Mouse (Mus musculus): ENCODE results near the gene Prr7. TPM values are rescaled to one million over a fixed set of nuclear protein-coding genes. Genes with fewer than 3 reads are reported as not detected.

Gene Prr7
- polyA plus RNA-seq, 1 experiment from 2014 or later: 0.30 TPM

DNA sequence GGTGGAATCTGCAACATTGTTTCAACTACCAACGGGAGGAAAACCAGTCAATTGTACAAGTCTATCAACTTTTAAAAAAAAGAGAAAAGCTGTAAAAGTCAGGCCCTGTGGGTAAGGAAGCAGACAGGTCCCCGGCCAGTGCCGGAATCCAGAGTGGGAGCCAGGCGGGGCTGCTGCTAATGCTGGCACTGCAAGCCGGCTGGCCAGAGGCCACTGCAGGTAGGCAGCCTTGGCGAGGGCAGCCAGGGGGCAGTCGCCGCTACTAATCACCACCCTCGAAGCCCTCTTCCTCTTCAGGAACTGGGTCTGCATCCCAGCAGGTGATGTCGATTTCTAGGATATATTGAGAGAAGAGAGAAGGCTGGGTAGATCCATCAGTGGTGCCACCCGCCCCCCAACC is 9.9 kb downstream of the Prr7 start:
- H3K9ac ChIP-seq (ENCODE audit: low read length): no peak overlapping the region
- H3K36me3 ChIP-seq (ENCODE audit: control insufficient read depth, insufficient read depth, low read length): peaks cover 45% of the 10 kb centered on the region
- ATAC-seq (ENCODE audit: insufficient number of reproducible peaks, insufficient read depth, low FRiP score, low read depth): no peak

DNA sequence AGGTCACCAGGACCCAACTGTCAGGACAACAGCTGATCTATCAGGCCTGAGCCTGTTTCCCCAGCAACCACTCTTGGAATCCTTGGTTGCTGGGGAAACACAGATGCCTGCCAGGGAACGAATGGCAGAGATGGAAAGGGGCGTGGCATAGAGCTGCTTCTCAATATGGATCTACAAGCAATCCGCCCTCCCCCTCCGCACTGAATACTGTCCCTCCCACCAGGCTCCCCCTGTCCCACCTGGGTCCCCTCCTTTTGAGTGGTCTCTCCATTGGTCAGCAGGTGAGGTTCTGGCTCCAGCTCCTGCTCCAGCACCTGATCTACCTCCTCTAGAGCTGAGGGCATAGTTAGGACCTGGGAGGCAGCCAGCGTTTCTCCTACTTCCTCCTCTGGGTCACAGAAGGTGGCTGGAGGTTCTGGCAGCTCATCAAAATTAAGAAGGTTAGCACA is 10.6 kb downstream of the Prr7 start:
- 55% methylated on average over 5 of the region's 5 CpGs for WGBS
- H3K27me3 ChIP-seq (ENCODE audit: control insufficient read depth, insufficient read depth, low read length): peaks cover 56% of the 10 kb centered on the region
- peaks cover 9 to 22% of the 10 kb centered on the region in 2 experiments; a peak in 3 of 4 replicates for H3K4me1 ChIP-seq (ENCODE audit: control insufficient read depth in 2 of 2, insufficient read depth in 2 of 2, low read length in 2 of 2)
- H3K36me3 ChIP-seq (ENCODE audit: control insufficient read depth, insufficient read depth, low read length): peaks cover 52% of the 10 kb centered on the region
- no peak overlapping the region for H3K4me3 ChIP-seq (ENCODE audit: control insufficient read depth in 1 of 2, insufficient read depth in 1 of 2, low read depth in 1 of 2, low read length in 2 of 2)
- no peak overlapping the region for H3K4me2 ChIP-seq (ENCODE audit: low read length)
- ATAC-seq (ENCODE audit: insufficient number of reproducible peaks, insufficient read depth, low FRiP score, low read depth): no peak
- H3K9me3 ChIP-seq (ENCODE audit: control insufficient read depth, low read length): no peaks in the 10 kb centered on the region
- no peak overlapping the region for H3K27ac ChIP-seq (replicated peaks in 1 of 2; ENCODE audit: control insufficient read depth in 1 of 2, insufficient read depth in 1 of 2, low read depth in 2 of 2, low read length in 2 of 2)
- no peak overlapping the region for H3K9ac ChIP-seq (ENCODE audit: low read length)

More for the DNA sequence above, 9.9 kb downstream of the Prr7 start:
- no peak overlapping the region for H3K4me3 ChIP-seq (ENCODE audit: control insufficient read depth in 1 of 2, insufficient read depth in 1 of 2, low read depth in 1 of 2, low read length in 2 of 2)
- H3K4me2 ChIP-seq (ENCODE audit: low read length): no peak overlapping the region
- peaks cover 60% of the 10 kb centered on the region for H3K27me3 ChIP-seq (ENCODE audit: control insufficient read depth, insufficient read depth, low read length)
- no peaks in the 10 kb centered on the region for H3K9me3 ChIP-seq (ENCODE audit: control insufficient read depth, low read length)
- 63% methylated on average over 11 of the region's 11 CpGs for WGBS
- no peak overlapping the region for H3K27ac ChIP-seq (replicated peaks in 1 of 2; ENCODE audit: control insufficient read depth in 1 of 2, insufficient read depth in 1 of 2, low read depth in 2 of 2, low read length in 2 of 2)
- H3K4me1 ChIP-seq (ENCODE audit: control insufficient read depth in 2 of 2, insufficient read depth in 2 of 2, low read length in 2 of 2): peaks cover 9 to 22% of the 10 kb centered on the region in 2 experiments; a peak in 3 of 4 replicates

DNA sequence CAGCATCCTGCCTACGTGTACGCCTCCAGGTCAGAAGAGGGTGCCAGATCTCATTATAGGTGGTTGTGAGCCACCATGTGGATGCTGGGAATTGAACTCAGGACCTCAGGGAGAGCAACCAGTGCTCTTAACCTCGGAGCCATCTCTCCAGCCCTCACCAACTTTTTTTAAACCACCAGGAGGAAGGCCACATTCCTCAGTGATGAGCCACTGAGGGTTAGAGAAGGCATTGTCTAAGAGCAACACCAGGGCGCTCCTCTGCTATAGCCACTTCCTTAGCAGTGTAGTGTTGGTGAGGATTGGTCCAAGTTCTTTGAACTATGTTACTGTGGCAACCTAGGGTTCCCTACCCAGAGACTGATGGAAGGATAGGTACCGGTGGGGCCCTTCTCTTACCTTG is 11.7 kb downstream of the Prr7 start:
- no peak for ATAC-seq (ENCODE audit: insufficient number of reproducible peaks, insufficient read depth, low FRiP score, low read depth)
- H3K4me2 ChIP-seq (ENCODE audit: low read length): no peak overlapping the region
- H3K4me3 ChIP-seq (ENCODE audit: control insufficient read depth in 1 of 2, insufficient read depth in 1 of 2, low read depth in 1 of 2, low read length in 2 of 2): no peak overlapping the region
- H3K4me1 ChIP-seq (ENCODE audit: control insufficient read depth in 2 of 2, insufficient read depth in 2 of 2, low read length in 2 of 2): peaks cover 9 to 20% of the 10 kb centered on the region in 2 experiments; a peak in 3 of 4 replicates
- peaks cover 63% of the 10 kb centered on the region for H3K36me3 ChIP-seq (ENCODE audit: control insufficient read depth, insufficient read depth, low read length)
- no peak overlapping the region for H3K9ac ChIP-seq (ENCODE audit: low read length)
- no peak overlapping the region for H3K27ac ChIP-seq (replicated peaks in 1 of 2; ENCODE audit: control insufficient read depth in 1 of 2, insufficient read depth in 1 of 2, low read depth in 2 of 2, low read length in 2 of 2)
- H3K27me3 ChIP-seq (ENCODE audit: control insufficient read depth, insufficient read depth, low read length): peaks cover 46% of the 10 kb centered on the region
- no peaks in the 10 kb centered on the region for H3K9me3 ChIP-seq (ENCODE audit: control insufficient read depth, low read length)
- WGBS: 90% methylated on average over 5 of the region's 5 CpGs

DNA sequence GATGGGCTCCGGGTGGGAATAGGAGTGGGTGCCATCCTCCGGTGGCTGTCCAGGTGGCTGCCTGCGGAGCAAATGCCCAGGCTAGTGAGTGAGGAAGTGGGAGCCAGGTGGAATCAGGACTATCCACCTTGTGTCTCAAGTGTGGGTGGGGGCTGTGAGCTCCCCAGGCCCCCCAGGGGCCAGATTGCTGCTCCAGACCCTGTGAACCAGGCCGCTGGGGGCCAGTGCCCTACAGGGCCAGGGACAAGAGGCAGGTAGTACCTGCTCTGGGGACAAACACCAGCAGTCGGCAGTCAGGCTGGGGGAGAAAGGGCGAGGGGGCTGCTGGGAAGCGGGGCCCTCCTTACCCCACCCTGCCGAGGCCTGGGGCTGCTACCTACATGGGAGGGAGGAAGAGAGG is 12.2 kb downstream of the Prr7 start:
- Histone ChIP-seq H3K9me3 (ENCODE audit: control insufficient read depth, low read length) (no peaks in the 10 kb centered on the region), H3K4me2 (ENCODE audit: low read length) (no peak overlapping the region), H3K4me1 (ENCODE audit: control insufficient read depth in 2 of 2, insufficient read depth in 2 of 2, low read length in 2 of 2) (peaks cover 5 to 16% of the 10 kb centered on the region in 2 experiments; a peak in 3 of 4 replicates), H3K27ac (replicated peaks in 1 of 2; ENCODE audit: control insufficient read depth in 1 of 2, insufficient read depth in 1 of 2, low read depth in 2 of 2, low read length in 2 of 2) (no peak overlapping the region), H3K27me3 (ENCODE audit: control insufficient read depth, insufficient read depth, low read length) (peaks cover 45% of the 10 kb centered on the region), H3K36me3 (ENCODE audit: control insufficient read depth, insufficient read depth, low read length) (peaks cover 68% of the 10 kb centered on the region), H3K4me3 (ENCODE audit: control insufficient read depth in 1 of 2, insufficient read depth in 1 of 2, low read depth in 1 of 2, low read length in 2 of 2) (no peak overlapping the region), H3K9ac (ENCODE audit: low read length) (no peak overlapping the region)
- 85% methylated on average over 8 of the region's 8 CpGs for WGBS
- no peak for ATAC-seq (ENCODE audit: insufficient number of reproducible peaks, insufficient read depth, low FRiP score, low read depth)

DNA sequence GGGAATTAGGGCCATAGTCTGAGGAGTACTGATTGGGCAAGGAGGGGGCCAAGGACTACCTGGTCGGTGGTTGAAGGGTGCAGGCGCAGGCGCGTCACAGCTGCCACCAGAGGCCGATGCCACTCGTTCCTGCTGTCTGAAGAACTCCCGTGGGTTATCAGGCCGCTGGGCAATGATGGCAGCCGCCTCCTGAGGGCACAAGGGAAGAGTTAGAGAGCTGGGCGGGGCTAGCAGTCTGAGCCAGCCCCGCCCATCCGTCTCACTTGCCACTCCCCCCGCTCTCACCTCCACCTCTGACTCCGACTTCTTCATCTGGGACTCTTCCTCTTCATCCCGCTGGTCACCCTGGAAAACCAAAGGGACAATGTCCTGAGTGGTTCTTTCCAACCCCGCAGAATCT is 13.4 kb downstream of the Prr7 start:
- Histone ChIP-seq H3K27me3 (ENCODE audit: control insufficient read depth, insufficient read depth, low read length) (peaks cover 54% of the 10 kb centered on the region), H3K36me3 (ENCODE audit: control insufficient read depth, insufficient read depth, low read length) (peaks cover 80% of the 10 kb centered on the region)

DNA sequence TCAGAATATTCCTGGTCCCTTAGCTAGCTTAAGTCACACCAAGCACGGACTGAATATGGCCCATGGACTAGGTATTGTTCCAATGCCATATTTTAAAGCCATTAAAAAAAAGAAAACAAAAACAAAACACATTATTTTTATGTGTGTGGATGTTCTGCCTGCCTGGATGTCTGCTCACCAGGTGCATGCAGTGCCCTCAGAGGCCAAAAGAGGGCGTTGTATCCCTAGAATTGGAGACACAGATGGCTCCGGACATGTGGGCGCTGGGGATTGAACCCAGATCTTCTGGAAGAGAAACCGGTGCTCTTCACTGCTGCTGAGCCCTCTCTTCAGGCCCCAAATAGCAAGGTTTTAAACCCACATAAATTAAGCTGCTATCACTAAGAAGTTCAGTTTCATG is 14.0 kb downstream of the Prr7 start:
- no peak for ATAC-seq (ENCODE audit: insufficient number of reproducible peaks, insufficient read depth, low FRiP score, low read depth)
- H3K9me3 ChIP-seq (ENCODE audit: control insufficient read depth, low read length): no peaks in the 10 kb centered on the region
- peaks cover 82% of the 10 kb centered on the region for H3K36me3 ChIP-seq (ENCODE audit: control insufficient read depth, insufficient read depth, low read length)
- H3K4me3 ChIP-seq (ENCODE audit: control insufficient read depth in 1 of 2, insufficient read depth in 1 of 2, low read depth in 1 of 2, low read length in 2 of 2): no peak overlapping the region
- H3K4me1 ChIP-seq (ENCODE audit: control insufficient read depth in 2 of 2, insufficient read depth in 2 of 2, low read length in 2 of 2): peaks cover 13 to 16% of the 10 kb centered on the region in 2 experiments; a peak in 3 of 4 replicates
- H3K27ac ChIP-seq (replicated peaks in 1 of 2; ENCODE audit: control insufficient read depth in 1 of 2, insufficient read depth in 1 of 2, low read depth in 2 of 2, low read length in 2 of 2): no peak overlapping the region
- peaks cover 55% of the 10 kb centered on the region for H3K27me3 ChIP-seq (ENCODE audit: control insufficient read depth, insufficient read depth, low read length)
- 53% methylated on average over 5 of the region's 5 CpGs for WGBS
- no peak overlapping the region for H3K9ac ChIP-seq (ENCODE audit: low read length)
- no peak overlapping the region for H3K4me2 ChIP-seq (ENCODE audit: low read length)

More for the DNA sequence above, 13.4 kb downstream of the Prr7 start:
- H3K4me3 ChIP-seq (ENCODE audit: control insufficient read depth in 1 of 2, insufficient read depth in 1 of 2, low read depth in 1 of 2, low read length in 2 of 2): no peak overlapping the region
- no peak for ATAC-seq (ENCODE audit: insufficient number of reproducible peaks, insufficient read depth, low FRiP score, low read depth)
- H3K4me1 ChIP-seq (ENCODE audit: control insufficient read depth in 2 of 2, insufficient read depth in 2 of 2, low read length in 2 of 2): peaks cover 9 to 15% of the 10 kb centered on the region in 2 experiments; a peak in 3 of 4 replicates
- H3K9me3 ChIP-seq (ENCODE audit: control insufficient read depth, low read length): no peaks in the 10 kb centered on the region
- no peak overlapping the region for H3K9ac ChIP-seq (ENCODE audit: low read length)
- no peak overlapping the region for H3K27ac ChIP-seq (replicated peaks in 1 of 2; ENCODE audit: control insufficient read depth in 1 of 2, insufficient read depth in 1 of 2, low read depth in 2 of 2, low read length in 2 of 2)
- WGBS: 70% methylated on average over 16 of the region's 16 CpGs
- H3K4me2 ChIP-seq (ENCODE audit: low read length): no peak overlapping the region

DNA sequence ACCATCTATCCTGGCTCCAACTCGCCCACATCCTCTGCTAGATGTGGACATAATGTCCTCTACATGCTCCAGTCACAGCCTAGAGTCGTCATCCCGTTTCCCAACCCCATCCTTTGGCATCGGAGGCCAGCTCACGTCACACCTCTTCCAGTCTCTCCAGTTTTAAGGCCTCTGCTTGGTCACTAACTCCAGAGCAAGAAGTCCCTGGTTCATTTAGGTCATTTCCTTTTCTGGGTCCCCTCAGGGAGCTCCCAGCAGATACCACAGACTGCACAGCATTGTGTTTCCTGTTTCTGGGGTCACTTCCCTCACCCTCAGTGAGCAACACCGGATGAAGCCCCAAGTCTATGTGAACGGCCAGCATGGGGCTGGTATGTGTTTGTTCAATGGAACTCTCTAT is 14.9 kb downstream of the Prr7 start:
- H3K4me1 ChIP-seq (ENCODE audit: control insufficient read depth in 2 of 2, insufficient read depth in 2 of 2, low read length in 2 of 2): peaks cover 16 to 17% of the 10 kb centered on the region in 2 experiments; a peak in 3 of 4 replicates
- H3K4me2 ChIP-seq (ENCODE audit: low read length): no peak overlapping the region
- H3K27ac ChIP-seq (replicated peaks in 1 of 2; ENCODE audit: control insufficient read depth in 1 of 2, insufficient read depth in 1 of 2, low read depth in 2 of 2, low read length in 2 of 2): peak overlapping the region; percentile 4 to 59; a peak in 3 of 4 replicates
- H3K36me3 ChIP-seq (ENCODE audit: control insufficient read depth, insufficient read depth, low read length): peaks cover 75% of the 10 kb centered on the region
- H3K9ac ChIP-seq (ENCODE audit: low read length): no peak overlapping the region
- no peaks in the 10 kb centered on the region for H3K9me3 ChIP-seq (ENCODE audit: control insufficient read depth, low read length)
- ATAC-seq (ENCODE audit: insufficient number of reproducible peaks, insufficient read depth, low FRiP score, low read depth): no peak
- no peak overlapping the region for H3K4me3 ChIP-seq (ENCODE audit: control insufficient read depth in 1 of 2, insufficient read depth in 1 of 2, low read depth in 1 of 2, low read length in 2 of 2)
- 67% methylated on average over 7 of the region's 7 CpGs for WGBS
- peaks cover 56% of the 10 kb centered on the region for H3K27me3 ChIP-seq (ENCODE audit: control insufficient read depth, insufficient read depth, low read length)

DNA sequence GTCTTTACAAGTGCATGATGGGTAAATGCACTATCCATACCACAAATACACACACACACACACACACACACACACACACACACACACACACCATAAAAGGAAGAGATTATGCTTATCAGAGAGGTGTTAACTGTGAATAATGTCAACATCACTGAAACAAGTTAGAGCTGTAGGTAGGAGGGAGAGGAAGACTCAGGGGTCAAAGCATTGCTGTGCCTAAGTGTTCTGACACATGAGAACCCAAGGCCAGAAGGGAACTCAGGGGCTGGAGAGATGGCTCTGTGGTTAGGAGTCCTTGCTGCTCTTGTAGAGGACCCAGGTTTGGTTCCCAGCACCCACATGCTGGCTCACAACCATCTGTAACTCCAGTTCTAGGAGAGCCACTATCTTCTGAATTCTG is 15.9 kb downstream of the Prr7 start:
- peaks cover 66% of the 10 kb centered on the region for H3K36me3 ChIP-seq (ENCODE audit: control insufficient read depth, insufficient read depth, low read length)
- no peak overlapping the region for H3K4me2 ChIP-seq (ENCODE audit: low read length)
- H3K4me3 ChIP-seq (ENCODE audit: control insufficient read depth in 1 of 2, insufficient read depth in 1 of 2, low read depth in 1 of 2, low read length in 2 of 2): no peak overlapping the region
- H3K9ac ChIP-seq (ENCODE audit: low read length): no peak overlapping the region
- H3K4me1 ChIP-seq (ENCODE audit: control insufficient read depth in 2 of 2, insufficient read depth in 2 of 2, low read length in 2 of 2): peaks cover 17 to 19% of the 10 kb centered on the region in 2 experiments; a peak in 3 of 4 replicates
- H3K9me3 ChIP-seq (ENCODE audit: control insufficient read depth, low read length): no peaks in the 10 kb centered on the region
- ATAC-seq (ENCODE audit: insufficient number of reproducible peaks, insufficient read depth, low FRiP score, low read depth): no peak
- no peak overlapping the region for H3K27ac ChIP-seq (replicated peaks in 1 of 2; ENCODE audit: control insufficient read depth in 1 of 2, insufficient read depth in 1 of 2, low read depth in 2 of 2, low read length in 2 of 2)
- peaks cover 54% of the 10 kb centered on the region for H3K27me3 ChIP-seq (ENCODE audit: control insufficient read depth, insufficient read depth, low read length)
